Mouse (Mus musculus) neural tube, embryonic 11.5 days (tissue): ENCODE data around the gene Klk1. TPM values are rescaled to one million over a fixed set of nuclear protein-coding genes. Genes with fewer than 3 reads are reported as not detected.

Source experiments
- ATAC-seq: fragments of 200-750 bp; cut with Nextera tagmentation; 2 replicates; pipeline ENCODE4 v1.8.0; 2017; ENCODE audit warnings: moderate number of reproducible peaks, mild to moderate bottlenecking, moderate TSS enrichment, moderate library complexity; ENCODE audit not compliant: insufficient read depth, low FRiP score, low TSS enrichment
- DNase-seq: peaks from one replicate; pipeline ENCODE4 v3.0.0-alpha.2; 2015; ENCODE audit warnings: low spot score
- H3K27ac ChIP-seq: fragments of 300-500 bp; sonication (generic); 2 replicates; pipeline ENCODE4 v1.5.1; 2014; ENCODE audit warnings: low read depth, mild to moderate bottlenecking, low read length
- H3K27me3 ChIP-seq: fragments of 300-500 bp; sonication (generic); 2 replicates; pipeline ENCODE4 v1.6.1; 2014; ENCODE audit warnings: mild to moderate bottlenecking, low read length, mixed read lengths; ENCODE audit not compliant: control insufficient read depth, insufficient read depth
- H3K36me3 ChIP-seq: fragments of 300-500 bp; sonication (generic); 2 replicates; pipeline ENCODE4 v1.6.1; 2014; ENCODE audit warnings: mild to moderate bottlenecking, low read length, moderate library complexity, mixed read lengths; ENCODE audit not compliant: control insufficient read depth, insufficient read depth
- H3K4me1 ChIP-seq: fragments of 300-500 bp; sonication (generic); 2 replicates; pipeline ENCODE4 v1.6.1; 2014; ENCODE audit warnings: low read length, mixed read lengths; ENCODE audit not compliant: control insufficient read depth, insufficient read depth
- H3K4me2 ChIP-seq: fragments of 300-500 bp; sonication (generic); 2 replicates; pipeline ENCODE4 v1.6.1; 2014; ENCODE audit warnings: low read depth, mild to moderate bottlenecking, moderate library complexity
- H3K4me3 ChIP-seq: fragments of 300-500 bp; sonication (generic); 2 replicates; pipeline ENCODE4 v1.5.1; 2014; ENCODE audit warnings: low read depth, low read length
- H3K9ac ChIP-seq: fragments of 300-500 bp; sonication (generic); 2 replicates; pipeline ENCODE4 v1.6.1; 2014; ENCODE audit warnings: mild to moderate bottlenecking, low read length
- H3K9me3 ChIP-seq: fragments of 300-500 bp; sonication (generic); 2 replicates; pipeline ENCODE4 v1.6.1; 2016; ENCODE audit warnings: low read length; ENCODE audit not compliant: control insufficient read depth
- WGBS: fragments of 180-500 bp; shearing (Covaris S2); extraction: QIAGEN DNeasy Blood & Tissue Kit; methylation state at CpG from one replicate; pipeline ENCODE4 v1.1.7; 2014; 5-methylcytosine and 5-hydroxymethylcytosine counted together
- polyA plus RNA-seq: library from polyadenylated mRNA; unstranded; fragments of >200 nt; fragmentation: Nextera tagmentation; extraction: Ambion mirVana; gene quantifications from 2 replicates; pipeline ENCODE4 v1.2.1, GENCODE M21; 2014

Klk1 gene
- polyA plus RNA-seq, 1 experiment from 2014 or later, result not detected

GRCm38 (mm10) chr7:44262791-44263643 lies 37.9 kb downstream of the Klk1 start:
- Histone ChIP-seq H3K4me1 (no peaks in the 10 kb centered on the region), H3K4me2 (peak overlapping the region; percentile 39), H3K27me3 (peaks cover 4% of the 10 kb centered on the region; the same call in 1 of the 2 replicates), H3K4me3 (0 out of 2 replicates have a peak overlapping the region, but pooled peaks have one; percentile 8), H3K9me3 (no peaks in the 10 kb centered on the region), H3K27ac (no peak overlapping the region), H3K9ac (no peak overlapping the region), H3K36me3 (no peaks in the 10 kb centered on the region)
- ATAC-seq (peak; percentile 73), DNase-seq (peak; percentile 97)
- WGBS, result 2% methylated on average over 34 of the region's 34 CpGs

GRCm38 (mm10) chr7:44268117-44268516 lies 43.0 kb downstream of the Klk1 start:
- ATAC-seq, result no peak
- H3K4me2 ChIP-seq, result no peak overlapping the region
- H3K4me1 ChIP-seq, result no peaks in the 10 kb centered on the region
- no peaks in the 10 kb centered on the region for H3K36me3 ChIP-seq
- H3K27ac ChIP-seq, result no peak overlapping the region
- no peaks in the 10 kb centered on the region for H3K9me3 ChIP-seq
- no peak for DNase-seq
- peaks cover 4% of the 10 kb centered on the region; the same call in 1 of the 2 replicates for H3K27me3 ChIP-seq
- no peak overlapping the region for H3K9ac ChIP-seq
- H3K4me3 ChIP-seq, result no peak overlapping the region
- 82% methylated on average over 11 of the region's 11 CpGs for WGBS

- Histone ChIP-seq H3K9ac (no peak overlapping the region), H3K4me1 (no peaks in the 10 kb centered on the region), H3K27me3 (peaks cover 4% of the 10 kb centered on the region; the same call in 1 of the 2 replicates), H3K27ac (no peak overlapping the region), H3K36me3 (no peaks in the 10 kb centered on the region), H3K4me3 (no peak overlapping the region), H3K9me3 (no peaks in the 10 kb centered on the region), H3K4me2 (no peak overlapping the region)
- DNase-seq, result no peak
- no peak for ATAC-seq
- 77% methylated on average over 2 of the region's 2 CpGs for WGBS
Observed at GRCm38 (mm10) chr7:44269397-44269796, 44.2 kb downstream of the Klk1 start.

DNA sequence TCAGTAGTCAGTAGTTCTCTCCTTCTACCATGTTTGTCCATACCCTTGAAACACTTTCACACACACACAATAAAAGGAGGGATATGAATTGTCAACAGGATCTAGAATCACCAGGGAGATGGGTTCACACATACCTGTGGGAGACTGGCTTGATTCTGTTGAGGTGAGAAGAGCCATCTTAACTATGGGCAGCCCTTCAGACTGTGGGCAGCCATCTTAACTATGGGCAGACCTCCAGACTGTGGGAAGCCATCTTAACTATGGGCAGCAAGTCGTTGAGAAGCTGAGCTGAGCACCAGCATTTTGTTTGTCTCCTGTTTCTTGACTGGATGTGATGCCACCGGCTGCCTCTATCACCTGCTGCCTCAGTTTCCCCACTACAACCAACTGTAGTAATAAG lies 46.1 kb downstream of the Klk1 start:
- Histone ChIP-seq H3K9ac (no peak overlapping the region), H3K4me3 (no peak overlapping the region), H3K27me3 (no peaks in the 10 kb centered on the region), H3K36me3 (no peaks in the 10 kb centered on the region), H3K27ac (no peak overlapping the region), H3K4me2 (no peak overlapping the region), H3K9me3 (no peaks in the 10 kb centered on the region), H3K4me1 (no peaks in the 10 kb centered on the region)
- WGBS, result 70% methylated on average over 2 of the region's 2 CpGs
- no peak for DNase-seq
- ATAC-seq, result no peak

GRCm38 (mm10) chr7:44272546-44272945 lies 47.4 kb downstream of the Klk1 start:
- Histone ChIP-seq H3K27me3 (no peaks in the 10 kb centered on the region), H3K36me3 (no peaks in the 10 kb centered on the region), H3K27ac (no peak overlapping the region), H3K9me3 (no peaks in the 10 kb centered on the region), H3K4me3 (no peak overlapping the region), H3K4me2 (no peak overlapping the region), H3K9ac (no peak overlapping the region), H3K4me1 (no peaks in the 10 kb centered on the region)
- 95% methylated on average over 7 of the region's 7 CpGs for WGBS
- DNase-seq, result no peak
- no peak for ATAC-seq

- ATAC-seq, result no peak
- Histone ChIP-seq H3K27ac (no peak overlapping the region), H3K9me3 (no peaks in the 10 kb centered on the region), H3K4me2 (no peak overlapping the region), H3K9ac (no peak overlapping the region), H3K4me3 (no peak overlapping the region), H3K36me3 (no peaks in the 10 kb centered on the region), H3K4me1 (no peaks in the 10 kb centered on the region), H3K27me3 (no peaks in the 10 kb centered on the region)
- WGBS, result 66% methylated on average over 7 of the region's 7 CpGs
- DNase-seq, result no peak
Observed at GRCm38 (mm10) chr7:44273446-44273845, 48.3 kb downstream of the Klk1 start.

DNA sequence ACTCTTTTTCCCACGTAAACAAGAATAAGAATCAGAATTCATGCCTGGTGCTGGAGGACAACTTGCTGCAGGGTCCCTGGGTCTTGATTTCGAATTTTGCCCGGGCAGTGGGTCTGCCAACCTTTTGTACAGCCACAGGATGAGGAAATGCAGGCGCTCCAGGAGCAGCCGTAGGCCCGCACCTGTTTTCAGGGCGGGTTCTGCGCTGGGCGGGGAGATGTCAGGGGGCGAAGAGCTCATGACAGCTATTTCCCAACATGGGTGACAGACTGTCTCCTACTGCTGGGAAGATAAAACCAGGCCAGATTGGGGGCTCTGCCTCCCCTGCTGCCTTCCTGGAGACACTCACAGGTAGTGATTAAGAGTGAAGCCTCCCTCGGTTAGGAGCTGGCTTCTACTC lies 48.9 kb downstream of the Klk1 start:
- DNase-seq, result no peak
- Histone ChIP-seq H3K4me3 (no peak overlapping the region), H3K4me2 (no peak overlapping the region), H3K9ac (no peak overlapping the region), H3K4me1 (no peaks in the 10 kb centered on the region), H3K36me3 (no peaks in the 10 kb centered on the region), H3K9me3 (no peaks in the 10 kb centered on the region), H3K27me3 (no peaks in the 10 kb centered on the region), H3K27ac (no peak overlapping the region)
- WGBS, result 34% methylated on average over 11 of the region's 11 CpGs
- ATAC-seq, result no peak

- Histone ChIP-seq H3K9ac (no peak overlapping the region), H3K27me3 (no peaks in the 10 kb centered on the region), H3K4me1 (no peaks in the 10 kb centered on the region), H3K36me3 (no peaks in the 10 kb centered on the region), H3K9me3 (no peaks in the 10 kb centered on the region), H3K4me2 (no peak overlapping the region), H3K4me3 (no peak overlapping the region), H3K27ac (no peak overlapping the region)
- no peak for ATAC-seq
- no peak for DNase-seq
- 79% methylated on average over 3 of the region's 3 CpGs for WGBS
Observed at GRCm38 (mm10) chr7:44275546-44275945, 50.4 kb downstream of the Klk1 start.
